Mouse (Mus musculus): Measurements from ENCODE around the gene Aif1. TPM values are rescaled to one million over a fixed set of nuclear protein-coding genes. Genes with fewer than 3 reads are reported as not detected.

The Aif1 gene
- polyA plus RNA-seq, 1 experiment from 2014 or later = 6.1 TPM

GRCm38 (mm10) chr17:35166352-35167035 is 9.4 kb downstream of the Aif1 start:
- Histone ChIP-seq H3K4me3 (ENCODE audit: low read depth, low read length) (no peak overlapping the region), H3K9ac (replicated peaks; ENCODE audit: low read length) (peak overlapping the region; percentile 38; the same call in 1 of the 2 replicates), H3K4me1 (ENCODE audit: control insufficient read depth, insufficient read depth, low read length) (peaks cover 2% of the 10 kb centered on the region; the same call in 1 of the 2 replicates), H3K36me3 (replicated peaks; ENCODE audit: control insufficient read depth, insufficient read depth, low read depth, low read length) (no peaks in the 10 kb centered on the region; the same call in 1 of the 2 replicates), H3K27ac (replicated peaks; ENCODE audit: low read depth, low read length) (no peak overlapping the region), H3K4me2 (ENCODE audit: low read depth, low read length) (peak overlapping the region; percentile 36; the same call in 1 of the 2 replicates), H3K9me3 (replicated peaks; ENCODE audit: control insufficient read depth, low read length) (no peaks in the 10 kb centered on the region), H3K27me3 (ENCODE audit: control insufficient read depth, insufficient read depth, low read length) (no peaks in the 10 kb centered on the region)
- WGBS = 74% methylated on average over 8 of the region's 8 CpGs
- peak; percentile 81 for DNase-seq (ENCODE audit: low spot score)
- 0 out of 2 replicates have a peak, but pooled peaks have one; percentile 11 for ATAC-seq (replicated peaks; ENCODE audit: insufficient number of reproducible peaks, low FRiP score, low TSS enrichment, low read depth)

GRCm38 (mm10) chr17:35165451-35166155 is 10.3 kb downstream of the Aif1 start:
- no peaks in the 10 kb centered on the region for H3K9me3 ChIP-seq (replicated peaks; ENCODE audit: control insufficient read depth, low read length)
- DNase-seq (ENCODE audit: low spot score) = peak; percentile 21
- H3K4me3 ChIP-seq (ENCODE audit: low read depth, low read length) = peak overlapping the region; percentile 91
- WGBS = 24% methylated on average over 12 of the region's 12 CpGs
- peaks cover 8% of the 10 kb centered on the region for H3K36me3 ChIP-seq (replicated peaks; ENCODE audit: control insufficient read depth, insufficient read depth, low read depth, low read length)
- peak overlapping the region; percentile 80 for H3K27ac ChIP-seq (replicated peaks; ENCODE audit: low read depth, low read length)
- ATAC-seq (replicated peaks; ENCODE audit: insufficient number of reproducible peaks, low FRiP score, low TSS enrichment, low read depth) = peak; percentile 82
- peak overlapping the region; percentile 39 for H3K9ac ChIP-seq (replicated peaks; ENCODE audit: low read length)
- peak overlapping the region; percentile 36 for H3K4me2 ChIP-seq (ENCODE audit: low read depth, low read length)
- H3K4me1 ChIP-seq (ENCODE audit: control insufficient read depth, insufficient read depth, low read length) = peaks cover 2% of the 10 kb centered on the region; the same call in 1 of the 2 replicates
- H3K27me3 ChIP-seq (ENCODE audit: control insufficient read depth, insufficient read depth, low read length) = no peaks in the 10 kb centered on the region

GRCm38 (mm10) chr17:35164568-35165450 is 11.1 kb downstream of the Aif1 start, which contains the start of gene Prrc2a:
TSS of gene Prrc2a (minus strand) at chr17:35164897.
- DNase-seq (ENCODE audit: low spot score) (peak; percentile 98), ATAC-seq (replicated peaks; ENCODE audit: insufficient number of reproducible peaks, low FRiP score, low TSS enrichment, low read depth) (peak; percentile 89)
- Histone ChIP-seq H3K27ac (replicated peaks; ENCODE audit: low read depth, low read length) (peak within 1 kb of the TSS; percentile 93), H3K4me3 (ENCODE audit: low read depth, low read length) (peak within 1 kb of the TSS; percentile 91), H3K36me3 (replicated peaks; ENCODE audit: control insufficient read depth, insufficient read depth, low read depth, low read length) (peaks cover 16% of the 10 kb centered on the region), H3K9ac (replicated peaks; ENCODE audit: low read length) (peak within 1 kb of the TSS; percentile 99), H3K27me3 (ENCODE audit: control insufficient read depth, insufficient read depth, low read length) (no peaks in the 10 kb centered on the region), H3K9me3 (replicated peaks; ENCODE audit: control insufficient read depth, low read length) (no peaks in the 10 kb centered on the region), H3K4me2 (ENCODE audit: low read depth, low read length) (peak within 1 kb of the TSS; percentile 96), H3K4me1 (ENCODE audit: control insufficient read depth, insufficient read depth, low read length) (peaks cover 2% of the 10 kb centered on the region; the same call in 1 of the 2 replicates)
- WGBS = under 1% methylated on average over 53 of the region's 89 CpGs

- no peak; the same call in 1 of the 2 replicates for ATAC-seq (replicated peaks; ENCODE audit: insufficient number of reproducible peaks, low FRiP score, low TSS enrichment, low read depth)
- Histone ChIP-seq H3K27ac (replicated peaks; ENCODE audit: low read depth, low read length) (peak overlapping the region; percentile 93), H3K4me2 (ENCODE audit: low read depth, low read length) (peak overlapping the region; percentile 96), H3K4me3 (ENCODE audit: low read depth, low read length) (peak overlapping the region; percentile 91), H3K4me1 (ENCODE audit: control insufficient read depth, insufficient read depth, low read length) (peaks cover 2% of the 10 kb centered on the region; the same call in 1 of the 2 replicates), H3K36me3 (replicated peaks; ENCODE audit: control insufficient read depth, insufficient read depth, low read depth, low read length) (peaks cover 21% of the 10 kb centered on the region), H3K9me3 (replicated peaks; ENCODE audit: control insufficient read depth, low read length) (no peaks in the 10 kb centered on the region), H3K27me3 (ENCODE audit: control insufficient read depth, insufficient read depth, low read length) (no peaks in the 10 kb centered on the region), H3K9ac (replicated peaks; ENCODE audit: low read length) (peak overlapping the region; percentile 99)
- no peak for DNase-seq (ENCODE audit: low spot score)
- under 1% methylated on average over 20 of the region's 28 CpGs for WGBS
Observed at GRCm38 (mm10) chr17:35164218-35164567, 11.7 kb downstream of the Aif1 start.

- Histone ChIP-seq H3K9ac (replicated peaks; ENCODE audit: low read length) (peak overlapping the region; percentile 99), H3K27me3 (ENCODE audit: control insufficient read depth, insufficient read depth, low read length) (no peaks in the 10 kb centered on the region), H3K36me3 (replicated peaks; ENCODE audit: control insufficient read depth, insufficient read depth, low read depth, low read length) (peaks cover 27% of the 10 kb centered on the region), H3K4me2 (ENCODE audit: low read depth, low read length) (peak overlapping the region; percentile 96), H3K9me3 (replicated peaks; ENCODE audit: control insufficient read depth, low read length) (no peaks in the 10 kb centered on the region), H3K4me3 (ENCODE audit: low read depth, low read length) (peak overlapping the region; percentile 91), H3K27ac (replicated peaks; ENCODE audit: low read depth, low read length) (peak overlapping the region; percentile 93; the same call in 1 of the 2 replicates), H3K4me1 (ENCODE audit: control insufficient read depth, insufficient read depth, low read length) (peaks cover 2% of the 10 kb centered on the region; the same call in 1 of the 2 replicates)
- no peak for ATAC-seq (replicated peaks; ENCODE audit: insufficient number of reproducible peaks, low FRiP score, low TSS enrichment, low read depth)
- 19% methylated on average over 8 of the region's 8 CpGs for WGBS
- DNase-seq (ENCODE audit: low spot score) = no peak
Observed at GRCm38 (mm10) chr17:35163326-35164081, 12.4 kb downstream of the Aif1 start.

- no peak overlapping the region for H3K27ac ChIP-seq (replicated peaks; ENCODE audit: low read depth, low read length)
- peak overlapping the region; percentile 99 for H3K9ac ChIP-seq (replicated peaks; ENCODE audit: low read length)
- peak overlapping the region; percentile 91 for H3K4me3 ChIP-seq (ENCODE audit: low read depth, low read length)
- no peak for ATAC-seq (replicated peaks; ENCODE audit: insufficient number of reproducible peaks, low FRiP score, low TSS enrichment, low read depth)
- no peak for DNase-seq (ENCODE audit: low spot score)
- H3K4me2 ChIP-seq (ENCODE audit: low read depth, low read length) = peak overlapping the region; percentile 96
- H3K36me3 ChIP-seq (replicated peaks; ENCODE audit: control insufficient read depth, insufficient read depth, low read depth, low read length) = peaks cover 35% of the 10 kb centered on the region
- H3K4me1 ChIP-seq (ENCODE audit: control insufficient read depth, insufficient read depth, low read length) = peaks cover 2% of the 10 kb centered on the region; the same call in 1 of the 2 replicates
- no peaks in the 10 kb centered on the region for H3K27me3 ChIP-seq (ENCODE audit: control insufficient read depth, insufficient read depth, low read length)
- H3K9me3 ChIP-seq (replicated peaks; ENCODE audit: control insufficient read depth, low read length) = no peaks in the 10 kb centered on the region
- WGBS = 61% methylated on average over 12 of the region's 12 CpGs
Observed at GRCm38 (mm10) chr17:35162730-35163129, 13.1 kb downstream of the Aif1 start.

- Histone ChIP-seq H3K4me1 (ENCODE audit: control insufficient read depth, insufficient read depth, low read length) (peaks cover 2% of the 10 kb centered on the region; the same call in 1 of the 2 replicates), H3K36me3 (replicated peaks; ENCODE audit: control insufficient read depth, insufficient read depth, low read depth, low read length) (peaks cover 41% of the 10 kb centered on the region), H3K4me3 (ENCODE audit: low read depth, low read length) (peak overlapping the region; percentile 91), H3K4me2 (ENCODE audit: low read depth, low read length) (peak overlapping the region; percentile 96), H3K27me3 (ENCODE audit: control insufficient read depth, insufficient read depth, low read length) (no peaks in the 10 kb centered on the region), H3K9me3 (replicated peaks; ENCODE audit: control insufficient read depth, low read length) (no peaks in the 10 kb centered on the region), H3K27ac (replicated peaks; ENCODE audit: low read depth, low read length) (no peak overlapping the region), H3K9ac (replicated peaks; ENCODE audit: low read length) (peak overlapping the region; percentile 99; the same call in 1 of the 2 replicates)
- 75% methylated on average over 14 of the region's 14 CpGs for WGBS
- no peak for ATAC-seq (replicated peaks; ENCODE audit: insufficient number of reproducible peaks, low FRiP score, low TSS enrichment, low read depth)
- DNase-seq (ENCODE audit: low spot score) = no peak
Observed at GRCm38 (mm10) chr17:35162121-35162520, 13.7 kb downstream of the Aif1 start.

Measured in embryonic facial prominence, embryonic 11.5 days (tissue).